Mouse (Mus musculus): ENCODE results near the gene Ttc7b.

The Ttc7b gene

DNA sequence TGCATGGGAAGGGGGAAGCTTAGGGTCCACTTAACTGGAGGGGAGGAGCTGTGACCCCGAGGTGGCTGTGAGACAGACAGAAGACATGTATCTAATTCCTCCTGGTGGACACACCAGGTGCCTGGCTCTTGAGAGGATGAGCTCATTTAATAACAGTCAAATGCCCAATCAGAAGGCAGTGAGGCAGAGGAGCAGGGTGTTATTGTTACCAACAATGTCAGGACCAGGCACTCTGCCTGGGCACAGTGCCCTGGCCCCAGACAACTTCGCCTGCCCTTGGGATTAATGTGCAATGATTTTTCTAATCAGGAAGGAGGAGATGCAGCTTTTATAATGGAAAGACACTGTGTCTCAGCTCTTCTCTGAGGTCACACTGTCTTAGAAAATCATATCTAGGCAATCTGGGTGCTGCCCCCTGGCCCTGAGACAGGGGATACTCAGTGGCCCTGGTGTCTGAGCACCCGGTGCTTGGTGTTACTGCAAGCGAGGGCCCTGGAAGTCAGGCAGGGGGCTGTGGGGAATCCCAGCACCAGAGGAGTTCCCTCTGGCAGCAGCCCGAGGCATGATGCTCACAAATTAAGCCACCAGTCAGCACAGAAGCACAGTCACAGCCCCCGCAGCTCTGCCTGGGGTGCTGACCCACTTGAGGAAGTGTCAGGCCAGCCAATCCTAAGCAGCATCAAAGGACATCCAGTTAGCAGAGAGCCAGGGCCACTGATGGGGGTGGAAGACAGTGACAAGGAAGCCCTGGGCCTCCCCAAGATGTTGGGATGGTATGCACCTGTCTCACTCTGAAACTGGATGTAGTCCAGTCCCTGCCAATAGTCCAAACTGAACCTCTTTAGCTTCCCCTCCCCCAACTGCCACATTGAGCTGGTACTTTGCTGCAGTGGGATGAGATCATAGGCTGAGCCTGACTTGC lies 209.9 kb downstream of the Ttc7b start:
- DNase-seq (ENCODE audit: extremely low spot score, low read depth, low spot score) = no peak

DNA sequence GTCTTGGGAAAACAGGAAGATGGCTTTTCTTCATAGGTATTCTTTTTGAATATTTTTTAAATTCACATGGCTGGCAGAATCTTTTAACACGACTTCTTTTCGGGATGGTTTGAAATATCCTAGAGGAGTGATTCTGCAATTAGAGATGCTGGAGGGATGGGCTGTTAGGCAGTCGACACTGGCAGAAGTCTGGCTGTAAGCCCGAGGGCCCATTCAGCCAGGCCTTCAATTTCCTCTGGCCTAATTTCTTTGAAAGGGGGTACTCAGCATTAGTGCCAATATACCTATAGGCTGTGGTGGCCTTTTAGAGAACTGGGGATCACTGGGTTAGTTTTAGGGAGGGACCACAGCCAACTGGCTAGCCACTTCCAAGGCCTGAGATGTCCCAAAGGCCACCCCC lies 211.4 kb downstream of the Ttc7b start:
- no peak for DNase-seq (ENCODE audit: extremely low spot score, low read depth, low spot score)

DNA sequence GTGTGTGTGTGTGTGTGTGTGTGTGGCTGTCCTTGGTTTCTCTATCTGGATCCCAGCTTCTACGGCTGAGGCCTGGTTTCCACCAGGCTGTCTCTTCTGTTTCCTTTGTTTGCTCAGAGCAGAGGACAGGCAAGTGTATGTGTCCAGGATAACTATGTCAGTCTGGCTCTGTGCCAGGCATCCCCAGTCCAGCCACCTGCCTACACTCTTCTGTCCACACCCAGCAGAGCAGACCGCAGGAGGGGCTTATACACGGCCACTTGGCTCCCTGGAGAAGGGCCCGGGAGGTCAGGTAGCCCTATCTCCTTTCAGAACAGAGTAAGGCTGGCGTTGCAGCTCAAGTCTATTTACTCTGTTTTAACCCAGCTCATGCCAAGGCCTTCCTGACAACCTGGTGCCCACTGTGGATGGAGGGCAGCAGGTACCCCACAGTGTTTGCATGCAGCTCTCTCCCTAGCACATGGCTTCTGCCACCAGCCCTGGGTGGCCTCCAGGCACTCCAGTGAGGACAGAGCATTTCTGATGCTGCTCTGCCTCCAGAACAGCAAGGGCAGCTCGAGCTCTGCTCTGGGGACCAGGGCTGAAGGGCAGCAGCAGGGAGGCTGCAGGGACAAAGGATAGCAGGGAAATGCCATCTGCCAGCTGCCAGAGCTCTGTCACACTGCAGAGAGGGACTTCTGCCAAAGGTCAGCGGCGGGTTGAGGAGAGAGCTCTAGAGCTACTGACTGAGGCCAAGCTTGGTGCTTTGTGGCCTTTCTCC lies 212.9 kb downstream of the Ttc7b start:
- DNase-seq (ENCODE audit: extremely low spot score, low read depth, low spot score) = no peak

DNA sequence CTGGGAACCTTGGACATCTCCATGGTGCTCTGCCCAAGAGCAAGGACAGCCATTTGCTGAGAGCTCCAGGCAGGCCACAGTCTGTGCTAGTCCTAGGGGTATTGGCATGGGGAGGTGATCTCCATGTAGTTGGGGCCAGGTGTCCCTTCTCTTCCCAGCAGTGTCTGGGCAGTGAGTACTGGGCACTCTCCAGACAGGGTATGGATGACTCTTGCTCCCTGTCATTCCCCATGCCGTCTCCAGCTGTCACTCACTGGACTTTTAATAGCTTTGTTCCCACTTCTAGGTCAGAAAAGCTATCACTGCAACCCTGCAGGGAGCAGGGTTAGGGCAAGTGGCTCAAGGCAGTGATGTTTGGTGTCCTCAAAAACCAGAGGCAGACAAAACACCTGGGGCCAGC lies 214.3 kb downstream of the Ttc7b start:
- DNase-seq (ENCODE audit: extremely low spot score, low read depth, low spot score) = no peak

- DNase-seq (ENCODE audit: extremely low spot score, low read depth, low spot score) = no peak
These were observed 215.5 kb downstream of the Ttc7b start for GRCm38 (mm10) chr12:100305051-100305673.

GRCm38 (mm10) chr12:100304280-100304679 lies 216.3 kb downstream of the Ttc7b start:
- no peak for DNase-seq (ENCODE audit: extremely low spot score, low read depth, low spot score)

DNA sequence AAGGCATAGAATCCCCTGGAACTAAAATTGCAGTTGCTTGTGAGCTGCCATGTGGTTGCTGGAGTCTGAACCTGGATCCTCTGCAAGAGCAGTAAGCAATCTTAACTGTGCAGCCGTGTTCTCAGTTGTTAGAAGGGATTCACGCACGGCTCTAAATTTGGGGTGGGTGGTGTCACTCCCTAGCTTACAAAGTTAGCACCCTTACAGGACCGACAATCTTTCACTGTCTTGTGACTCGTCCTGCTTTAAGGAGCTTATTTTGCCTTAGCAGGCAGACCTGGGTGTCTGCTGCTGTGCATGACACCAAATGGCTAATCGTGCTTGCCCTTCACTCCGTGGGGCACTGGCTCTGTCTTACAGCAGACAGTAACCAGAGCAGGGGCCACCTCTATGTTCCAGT lies 217.5 kb downstream of the Ttc7b start:
- no peak for DNase-seq (ENCODE audit: extremely low spot score, low read depth, low spot score)

- no peak for DNase-seq (ENCODE audit: extremely low spot score, low read depth, low spot score)
These were observed 220.2 kb downstream of the Ttc7b start for GRCm38 (mm10) chr12:100300446-100300845.

DNA sequence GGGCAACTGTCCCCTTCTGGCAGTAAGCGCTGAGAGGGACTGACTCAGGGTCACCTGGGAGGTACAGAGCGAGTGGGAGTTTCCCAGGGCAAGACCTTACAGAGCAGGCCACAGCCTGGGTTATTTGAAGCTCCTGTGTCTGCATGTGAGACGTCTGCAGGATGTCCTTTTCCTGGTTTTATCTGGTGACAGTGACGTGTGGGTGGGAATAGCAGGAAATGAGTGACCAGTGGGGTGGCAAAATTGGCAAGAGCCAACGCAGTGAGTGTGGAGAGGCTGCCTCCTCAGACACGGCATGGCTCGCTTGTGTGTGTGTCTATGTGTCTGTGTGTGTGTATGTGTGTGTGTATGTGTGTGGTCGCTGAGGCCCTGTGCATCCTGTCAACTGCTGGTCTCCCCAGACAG lies 221.3 kb downstream of the Ttc7b start:
- no peak for DNase-seq (ENCODE audit: extremely low spot score, low read depth, low spot score)

- DNase-seq (ENCODE audit: extremely low spot score, low read depth, low spot score) = no peak
These were observed 221.8 kb downstream of the Ttc7b start for GRCm38 (mm10) chr12:100298788-100299187.

DNA sequence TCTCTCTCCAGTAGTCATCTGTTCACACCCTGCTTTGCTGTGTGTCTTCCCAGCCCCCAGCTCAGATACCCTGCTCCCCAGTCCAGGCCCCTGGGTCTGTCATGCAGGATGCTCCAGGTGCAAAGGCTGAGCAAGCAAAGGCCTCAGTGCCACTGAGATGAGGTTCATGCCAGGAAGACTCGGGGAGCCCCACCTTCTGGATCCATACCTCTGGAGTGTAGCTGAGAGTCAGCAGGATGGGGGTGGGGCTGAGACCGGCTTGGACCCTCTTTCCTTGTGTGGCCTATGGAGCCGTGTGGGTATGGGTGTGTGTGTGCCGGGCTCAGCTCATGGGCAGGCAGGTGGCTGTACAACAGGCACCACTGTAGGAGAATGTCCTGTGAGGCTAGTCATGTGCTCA lies 222.7 kb downstream of the Ttc7b start:
- no peak for DNase-seq (ENCODE audit: extremely low spot score, low read depth, low spot score)

GRCm38 (mm10) chr12:100294457-100294856 lies 226.2 kb downstream of the Ttc7b start:
- DNase-seq (ENCODE audit: extremely low spot score, low read depth, low spot score) = no peak

GRCm38 (mm10) chr12:100293956-100294355 lies 226.7 kb downstream of the Ttc7b start:
- no peak for DNase-seq (ENCODE audit: extremely low spot score, low read depth, low spot score)

- DNase-seq (ENCODE audit: extremely low spot score, low read depth, low spot score) = no peak
These were observed 229.6 kb downstream of the Ttc7b start for GRCm38 (mm10) chr12:100290711-100291685.

- DNase-seq (ENCODE audit: extremely low spot score, low read depth, low spot score) = no peak
These were observed 230.5 kb downstream of the Ttc7b start for GRCm38 (mm10) chr12:100290178-100290531.

- DNase-seq (ENCODE audit: extremely low spot score, low read depth, low spot score) = no peak
These were observed 231.1 kb downstream of the Ttc7b start for GRCm38 (mm10) chr12:100289267-100290177.

DNA sequence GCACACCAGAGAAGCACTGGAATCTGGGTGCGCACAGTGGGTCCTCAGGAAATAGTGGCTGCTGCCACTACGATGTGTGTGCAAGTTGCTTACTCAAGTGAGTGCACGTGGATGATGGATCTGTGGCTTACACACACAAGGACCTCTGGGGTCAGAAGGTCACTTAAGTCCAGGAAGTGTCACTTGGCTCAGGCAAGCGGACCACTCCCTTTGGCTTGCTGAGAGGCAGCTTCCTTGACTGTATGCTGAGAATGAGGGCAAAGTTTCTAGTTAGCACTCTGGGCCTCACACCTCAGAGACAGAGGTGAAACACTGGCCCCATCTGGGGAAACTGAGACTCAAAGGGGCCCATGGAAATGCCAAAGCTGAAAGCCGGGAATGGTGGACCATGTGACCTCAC lies 232.6 kb downstream of the Ttc7b start:
- DNase-seq (ENCODE audit: extremely low spot score, low read depth, low spot score) = no peak

DNA sequence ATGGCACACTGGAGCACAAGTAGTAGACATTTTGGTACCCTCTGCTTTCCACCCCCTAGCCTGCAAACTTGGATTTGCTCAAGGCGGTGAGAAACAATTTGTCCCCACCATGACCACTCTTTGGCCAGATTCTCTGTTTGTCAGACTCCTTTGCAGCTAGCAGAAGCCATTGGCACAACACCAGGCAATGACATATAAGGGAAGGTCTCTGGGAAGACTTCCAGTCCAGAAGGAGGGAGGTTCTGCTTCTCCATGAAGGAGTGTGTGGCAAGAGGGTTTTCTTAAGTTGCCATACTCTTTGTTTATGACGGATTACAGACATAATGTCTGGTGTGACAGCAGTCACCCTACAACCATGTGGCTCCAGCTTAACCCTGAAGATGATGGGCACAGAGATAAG lies 233.1 kb downstream of the Ttc7b start:
- DNase-seq (ENCODE audit: extremely low spot score, low read depth, low spot score) = no peak

DNA sequence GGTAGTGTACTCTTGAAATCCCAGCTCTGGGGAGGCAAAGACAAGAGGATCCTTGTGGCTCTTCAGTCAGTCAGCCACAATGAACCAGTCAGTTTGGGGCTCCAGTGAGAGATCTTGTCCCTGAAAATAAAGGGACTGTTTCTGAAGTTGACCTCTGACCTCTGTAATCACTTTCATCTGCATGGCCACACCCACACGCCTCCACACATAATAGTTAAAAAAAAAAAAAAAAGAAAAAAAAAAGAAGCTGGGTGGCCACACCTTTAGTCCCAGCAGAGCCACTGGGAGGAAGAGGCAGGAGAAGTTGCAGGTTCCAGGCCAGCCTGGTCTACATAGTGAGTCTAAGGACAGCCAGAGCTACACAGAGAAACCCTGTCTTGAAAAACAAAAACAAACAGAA lies 237.3 kb downstream of the Ttc7b start:
- DNase-seq (ENCODE audit: extremely low spot score, low read depth, low spot score) = no peak
